In the genomic region with DNA sequence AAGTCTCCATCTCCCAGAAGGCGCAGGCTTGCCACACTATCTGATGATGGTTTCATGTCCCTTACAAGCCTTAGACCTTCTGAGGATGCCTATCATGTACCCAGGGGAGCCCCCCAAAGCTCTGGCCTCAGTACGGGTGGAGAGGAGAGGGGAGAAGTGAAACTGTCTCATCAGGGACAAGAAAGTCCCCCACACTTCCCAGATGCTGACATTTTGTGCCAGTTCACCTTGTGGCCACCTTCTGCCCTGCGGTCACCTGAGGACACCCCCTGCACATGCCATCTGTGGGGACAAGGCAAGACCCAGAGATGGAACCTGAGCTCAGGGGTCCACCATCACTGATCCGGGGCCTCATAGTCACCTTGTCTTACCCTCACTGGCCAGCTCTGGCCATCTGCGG, we compare ENCODE assay signal across 20 mouse cellular contexts. TPM values are rescaled to one million over a fixed set of nuclear protein-coding genes. Genes with fewer than 3 reads are reported as not detected.
"Had no signal": no experiment of that assay in that cellular context is flagged by ENCODE, and none has a peak within 500 bp of the region (broad histone marks: within the 10 kb centered on the region; RNA-seq: fewer than 3 reads in every experiment).

No protein-coding gene starts in this region.

- ATAC-seq: liver, embryonic 12.5 days had no signal

- H3K36me3 ChIP-seq: limb, embryonic 15.5 days; liver, embryonic 12.5 days; midbrain, embryonic 10.5 days had no signal

- DNase-seq: kidney, adult 18-20 months; kidney, postnatal 10 days; layer of hippocampus, adult 9-11 months; layer of hippocampus, postnatal 36 days; lung, embryonic 14.5 days; lung, postnatal 10 days; lung, postnatal 4 days; midbrain, embryonic 14.5 days had no signal

- H3K9me3 ChIP-seq: limb, embryonic 15.5 days; liver, embryonic 12.5 days; midbrain, embryonic 10.5 days; neural tube, embryonic 15.5 days had no signal

- H3K4me3 ChIP-seq: limb, embryonic 15.5 days; liver, embryonic 12.5 days; midbrain, embryonic 10.5 days; myocyte; neural tube, embryonic 15.5 days had no signal

- H3K9ac ChIP-seq: limb, embryonic 15.5 days; liver, embryonic 12.5 days; lung, embryonic 14.5 days; neural tube, embryonic 15.5 days had no signal

- H3K4me1 ChIP-seq: liver, embryonic 12.5 days had no signal

- H3K4me2 ChIP-seq: limb, embryonic 15.5 days; liver, embryonic 12.5 days; lung, embryonic 14.5 days; neural tube, embryonic 15.5 days had no signal

- H3K27ac ChIP-seq: limb, embryonic 15.5 days; liver, embryonic 12.5 days; midbrain, embryonic 10.5 days; neural tube, embryonic 15.5 days; stomach, postnatal 0 days had no signal

RNA-seq across cellular contexts. Expression of a gene that starts 23.8 kb away (rescaled TPM):
- polyA plus RNA-seq: liver, embryonic 16.5 days; myocyte had no signal

RNA-seq across cellular contexts. Expression of a gene that starts 39.3 kb away (rescaled TPM):
- total RNA-seq: megakaryocyte, adult 5-6 weeks had no signal
- polyA plus RNA-seq: lung, embryonic 14.5 days; neural tube, embryonic 11.5 days had no signal

RNA-seq across cellular contexts. Expression of a gene that starts 53.9 kb away (rescaled TPM):
- total RNA-seq: left cerebral cortex, postnatal 25 days; megakaryocyte, adult 5-6 weeks had no signal
- polyA plus RNA-seq: kidney, embryonic 14.5 days; limb, embryonic 11.5 days; limb, embryonic 15.5 days; liver, embryonic 12.5 days; liver, embryonic 16.5 days; lung, embryonic 14.5 days; midbrain, embryonic 10.5 days; midbrain, embryonic 14.5 days; myocyte; neural tube, embryonic 11.5 days had no signal
